Mouse (Mus musculus) CH12.LX (cell line): ENCODE measurements at regions not wholly inside any gene's neighbourhood (a gene's known extent, or its start where the extent isn't known, plus 50 kb on each side); places are given as distances from the start of the nearest gene placed in this dataset.

Source experiments
- DNase-seq: peaks from one replicate; pipeline ENCODE4 v3.0.0-alpha.2; 2013; ENCODE audit errors: extremely low read depth
- H3K27ac ChIP-seq: 2 replicates; pipeline ENCODE4 v1.5.1; 2012; ENCODE audit warnings: low read depth, mild to moderate bottlenecking, control low read depth, moderate library complexity; ENCODE audit not compliant: insufficient read depth
- H3K27me3 ChIP-seq: replicated peaks from 2 replicates; pipeline ENCODE3; 2012; ENCODE audit warnings: inconsistent platforms
- H3K36me3 ChIP-seq, 2 experiments: replicated peaks in 1 of 2; 2 replicates each; pipeline versions ENCODE3 to v1.6.1; 2012; ENCODE audit warnings: inconsistent platforms in 1 of 2, low read length in 1 of 2, mild to moderate bottlenecking in 1 of 2, mixed read lengths in 1 of 2, moderate library complexity in 1 of 2; ENCODE audit not compliant: control insufficient read depth in 1 of 2, insufficient read depth in 1 of 2
- H3K4me1 ChIP-seq, 2 experiments: 2 replicates each; pipeline ENCODE4 v1.6.1; 2012; ENCODE audit warnings: inconsistent platforms in 1 of 2, moderate library complexity in 1 of 2; ENCODE audit not compliant: insufficient read depth in 2 of 2, control insufficient read depth in 1 of 2
- H3K4me2 ChIP-seq: 2 replicates; pipeline ENCODE4 v1.6.1; 2012; ENCODE audit warnings: low read depth, mild to moderate bottlenecking, control low read depth; ENCODE audit not compliant: poor library complexity, insufficient read depth, severe bottlenecking
- H3K4me3 ChIP-seq, 3 experiments: fragments of 150-350 bp in 1 of 3; sonication (generic) in 1 of 3; replicated peaks in 1 of 3; 2 replicates each; pipeline versions ENCODE3 to v1.5.1; 2011 to 2012; ENCODE audit warnings: low read depth in 2 of 3, low read length in 2 of 3, mild to moderate bottlenecking in 2 of 3, moderate library complexity in 2 of 3, control low read depth in 1 of 3, improper control_type of control experiment in 1 of 3, inconsistent platforms in 1 of 3, mixed read lengths in 1 of 3; ENCODE audit not compliant: poor library complexity in 1 of 3
- H3K79me2 ChIP-seq: replicated peaks from 2 replicates; pipeline ENCODE4 v1.6.1; 2012; ENCODE audit warnings: mild to moderate bottlenecking, moderate library complexity; ENCODE audit not compliant: control insufficient read depth, poor library complexity, insufficient read depth, severe bottlenecking; ENCODE audit errors: extremely low read depth
- H3K9ac ChIP-seq: 2 replicates; pipeline ENCODE4 v1.6.1; 2012; ENCODE audit warnings: low read depth, mild to moderate bottlenecking, control low read depth, moderate library complexity; ENCODE audit not compliant: insufficient read depth
- H3K9me3 ChIP-seq: replicated peaks from 2 replicates; pipeline ENCODE3; 2012; ENCODE audit warnings: low read length, inconsistent platforms, mixed read lengths
- BHLHE40 ChIP-seq: IDR thresholded peaks from 2 replicates; pipeline ENCODE4 v1.6.1; 2011; ENCODE audit warnings: mild to moderate bottlenecking, low read depth, low read length, improper control_type of control experiment
- CHD1 ChIP-seq: IDR thresholded peaks from 2 replicates; pipeline ENCODE4 v1.6.1; 2012; ENCODE audit warnings: low read depth, low read length, improper control_type of control experiment, inconsistent platforms
- CTCF ChIP-seq, 2 experiments: IDR thresholded peaks in 1 of 2; conservative IDR thresholded peaks in 1 of 2; 2 replicates each; pipeline ENCODE4 v1.5.1; 2011 to 2012; ENCODE audit warnings: low read depth in 2 of 2, low read length in 2 of 2, improper control_type of control experiment in 1 of 2, inconsistent platforms in 1 of 2, mild to moderate bottlenecking in 1 of 2, moderate library complexity in 1 of 2
- E2F4 ChIP-seq: IDR thresholded peaks from 2 replicates; pipeline ENCODE4 v1.6.1; 2011; ENCODE audit warnings: low read depth, low read length, improper control_type of control experiment; ENCODE audit not compliant: insufficient replicate concordance
- ELF1 ChIP-seq: IDR thresholded peaks from 2 replicates; pipeline ENCODE4 v1.6.1; 2014; ENCODE audit warnings: low read depth, mild to moderate bottlenecking, inconsistent platforms, low read length, improper control_type of control experiment
- EP300 ChIP-seq: IDR thresholded peaks from 2 replicates; pipeline ENCODE4 v1.6.1; 2011; ENCODE audit warnings: low read length, improper control_type of control experiment
- ETS1 ChIP-seq: conservative IDR thresholded peaks from 2 replicates; pipeline ENCODE4 v1.6.1; 2012; ENCODE audit warnings: low read depth, mild to moderate bottlenecking, inconsistent platforms, low read length, improper control_type of control experiment, moderate library complexity
- HCFC1 ChIP-seq: IDR thresholded peaks from 2 replicates; pipeline ENCODE4 v1.6.1; 2012; ENCODE audit warnings: low read depth, mild to moderate bottlenecking, inconsistent platforms, low read length, improper control_type of control experiment
- JUN ChIP-seq: IDR thresholded peaks from 2 replicates; pipeline ENCODE4 v1.6.1; 2011; ENCODE audit warnings: low read depth, mild to moderate bottlenecking, low read length, improper control_type of control experiment, moderate library complexity; ENCODE audit not compliant: insufficient read depth
- JUND ChIP-seq: conservative IDR thresholded peaks from 2 replicates; pipeline ENCODE4 v1.6.1; 2011; ENCODE audit warnings: low read depth, low read length, improper control_type of control experiment
- KAT2A ChIP-seq: IDR thresholded peaks from 2 replicates; pipeline ENCODE4 v1.6.1; 2012; ENCODE audit warnings: low read length, improper control_type of control experiment, inconsistent platforms; ENCODE audit not compliant: insufficient replicate concordance
- MAX ChIP-seq: IDR thresholded peaks from 2 replicates; pipeline ENCODE4 v1.6.1; 2011; ENCODE audit warnings: low read length, improper control_type of control experiment
- MEF2A ChIP-seq: IDR thresholded peaks from 2 replicates; pipeline ENCODE4 v1.6.1; 2014; ENCODE audit warnings: low read depth, mild to moderate bottlenecking, inconsistent platforms, low read length, improper control_type of control experiment, borderline replicate concordance
- NELFE ChIP-seq: IDR thresholded peaks from 2 replicates; pipeline ENCODE4 v1.6.1; 2011; ENCODE audit warnings: low read depth, low read length, improper control_type of control experiment
- NRF1 ChIP-seq: IDR thresholded peaks from 2 replicates; pipeline ENCODE4 v1.6.1; 2014; ENCODE audit warnings: low read depth, mild to moderate bottlenecking, inconsistent platforms, low read length, improper control_type of control experiment, moderate library complexity
- PAX5 ChIP-seq: IDR thresholded peaks from 2 replicates; pipeline ENCODE4 v1.6.1; 2012; ENCODE audit warnings: low read length, inconsistent platforms, mixed read lengths
- POLR2A ChIP-seq: IDR thresholded peaks from 2 replicates; pipeline ENCODE4 v1.6.1; 2011; ENCODE audit warnings: low read depth, mild to moderate bottlenecking, improper control_type of control experiment, low read length
- POLR2AphosphoS2 ChIP-seq: IDR thresholded peaks from 2 replicates; pipeline ENCODE4 v1.6.1; 2011; ENCODE audit warnings: low read depth, low read length, improper control_type of control experiment
- RCOR1 ChIP-seq: conservative IDR thresholded peaks from 2 replicates; pipeline ENCODE4 v1.6.1; 2012; ENCODE audit warnings: low read depth, mild to moderate bottlenecking, inconsistent platforms, low read length, improper control_type of control experiment
- SIN3A ChIP-seq: IDR thresholded peaks from 2 replicates; pipeline ENCODE4 v1.6.1; 2012; ENCODE audit warnings: low read length, improper control_type of control experiment, inconsistent platforms
- SMC3 ChIP-seq: IDR thresholded peaks from 2 replicates; pipeline ENCODE4 v1.6.1; 2011; ENCODE audit warnings: low read depth, low read length, improper control_type of control experiment
- TBP ChIP-seq: conservative IDR thresholded peaks from 2 replicates; pipeline ENCODE4 v1.6.1; 2011; ENCODE audit warnings: low read depth, low read length, improper control_type of control experiment
- TCF12 ChIP-seq: IDR thresholded peaks from 2 replicates; pipeline ENCODE4 v1.6.1; 2014; ENCODE audit warnings: low read depth, mild to moderate bottlenecking, inconsistent platforms, low read length, improper control_type of control experiment
- UBTF ChIP-seq: IDR thresholded peaks from 2 replicates; pipeline ENCODE4 v1.6.1; 2012; ENCODE audit warnings: low read depth, mild to moderate bottlenecking, inconsistent platforms, low read length, improper control_type of control experiment, moderate library complexity
- USF1 ChIP-seq: IDR thresholded peaks from 2 replicates; pipeline ENCODE4 v1.6.1; 2014; ENCODE audit warnings: low read depth, mild to moderate bottlenecking, inconsistent platforms, low read length, improper control_type of control experiment
- USF2 ChIP-seq: conservative IDR thresholded peaks from 2 replicates; pipeline ENCODE4 v1.6.1; 2011; ENCODE audit warnings: low read depth, low read length, improper control_type of control experiment
- ZC3H11A ChIP-seq: IDR thresholded peaks from 2 replicates; pipeline ENCODE4 v1.6.1; 2012; ENCODE audit warnings: low read depth, mild to moderate bottlenecking, inconsistent platforms, low read length, improper control_type of control experiment
- ZNF384 ChIP-seq: IDR thresholded peaks from 2 replicates; pipeline ENCODE4 v1.6.1; 2012; ENCODE audit warnings: low read depth, low read length, improper control_type of control experiment, inconsistent platforms
- dilution Hi-C: fragments of 300-500 bp; cut with MboI; formaldehyde crosslinking; loops from 2 replicates; pipeline ENCODE4 v1.14.3; 2020; ENCODE audit warnings: low sequenced_read_pairs; ENCODE audit not compliant: extremely low pct_unique_long_range_greater_than_20kb, extremely low pct_ligation_motif_present
- in situ Hi-C: fragments of 300-500 bp; cut with MboI; formaldehyde crosslinking; loops from 3 replicates; pipeline ENCODE4 v1.14.3; 2019; ENCODE audit warnings: low sequenced_read_pairs, low pct_ligation_motif_present, low pct_unique_long_range_greater_than_20kb, mixed read lengths

- TF ChIP-seq TBP: no peak
- dilution Hi-C loops: no loop called here
- no peak overlapping the region for H3K4me2 ChIP-seq
- no peaks in the 10 kb centered on the region for H3K27me3 ChIP-seq
- no peaks in the 10 kb centered on the region for H3K9me3 ChIP-seq
- H3K27ac ChIP-seq: no peak overlapping the region
- H3K79me2 ChIP-seq: no peaks in the 10 kb centered on the region
- peaks cover 3 to 13% of the 10 kb centered on the region in 2 experiments; a peak in 3 of 4 replicates for H3K4me1 ChIP-seq
- in situ Hi-C loops: no loop called here
- H3K36me3 ChIP-seq: no peaks in the 10 kb centered on the region
- H3K9ac ChIP-seq: no peak overlapping the region
- no peak for DNase-seq
- H3K4me3 ChIP-seq: no peak overlapping the region
Measured at GRCm38 (mm10) chr8:34684683-34685082, 573.1 kb upstream of the Gm10131 start.

GRCm38 (mm10) chr8:34683173-34683572 lies 571.6 kb upstream of the Gm10131 start:
- peaks cover 3 to 10% of the 10 kb centered on the region in 2 experiments; a peak in 3 of 4 replicates for H3K4me1 ChIP-seq
- H3K4me2 ChIP-seq: no peak overlapping the region
- no peaks in the 10 kb centered on the region for H3K36me3 ChIP-seq
- no peaks in the 10 kb centered on the region for H3K27me3 ChIP-seq
- H3K9me3 ChIP-seq: no peaks in the 10 kb centered on the region
- in situ Hi-C loops (no loop called here), dilution Hi-C loops (no loop called here)
- H3K9ac ChIP-seq: no peak overlapping the region
- no peak for TF ChIP-seq SIN3A
- no peak for TF ChIP-seq JUND
- no peak for TF ChIP-seq ELF1
- no peak for TF ChIP-seq E2F4
- TF ChIP-seq CTCF (conservative IDR thresholded peaks at IDR 0.05 in 1 of 2, IDR thresholded peaks at IDR 0.05 in 1 of 2; ENCODE audit: low read depth in 2 of 2, low read length in 2 of 2): no peak
- no peak for TF ChIP-seq EP300
- no peak for TF ChIP-seq MEF2A
- TF ChIP-seq CHD1: no peak
- TF ChIP-seq BHLHE40: no peak
- no peak for TF ChIP-seq TCF12
- no peak for TF ChIP-seq ZC3H11A
- TF ChIP-seq PAX5: no peak
- no peak for TF ChIP-seq ETS1
- no peak for TF ChIP-seq SMC3
- no peak for TF ChIP-seq RCOR1
- DNase-seq: no peak
- H3K27ac ChIP-seq: no peak overlapping the region
- H3K79me2 ChIP-seq: no peaks in the 10 kb centered on the region
- no peak overlapping the region for H3K4me3 ChIP-seq

- in situ Hi-C loops (no loop called here), dilution Hi-C loops (no loop called here)
- Histone ChIP-seq H3K4me1 (peaks cover 3 to 10% of the 10 kb centered on the region in 2 experiments; a peak in 3 of 4 replicates), H3K27ac (no peak overlapping the region), H3K9me3 (no peaks in the 10 kb centered on the region), H3K9ac (no peak overlapping the region), H3K27me3 (no peaks in the 10 kb centered on the region), H3K4me3 (no peak overlapping the region), H3K4me2 (no peak overlapping the region), H3K79me2 (no peaks in the 10 kb centered on the region), H3K36me3 (no peaks in the 10 kb centered on the region)
- DNase-seq: no peak
- no peak for TF ChIP-seq ZNF384
- no peak for TF ChIP-seq SMC3
- no peak for TF ChIP-seq PAX5
- no peak for TF ChIP-seq ZC3H11A
- TF ChIP-seq HCFC1: no peak
- TF ChIP-seq ETS1: no peak
- no peak for TF ChIP-seq UBTF
- no peak for TF ChIP-seq JUND
- no peak for TF ChIP-seq MEF2A
- TF ChIP-seq POLR2AphosphoS2: no peak
- no peak for TF ChIP-seq CHD1
- no peak for TF ChIP-seq USF1
- no peak for TF ChIP-seq USF2
- no peak for TF ChIP-seq NELFE
- TF ChIP-seq KAT2A: no peak
- no peak for TF ChIP-seq MAX
- TF ChIP-seq NRF1: no peak
- no peak for TF ChIP-seq POLR2A
- TF ChIP-seq JUN: no peak
- no peak for TF ChIP-seq SIN3A
Measured at GRCm38 (mm10) chr8:34682221-34682620, 570.7 kb upstream of the Gm10131 start.
